8 mouse cellular contexts compared by ENCODE assay signal in the genomic region with DNA sequence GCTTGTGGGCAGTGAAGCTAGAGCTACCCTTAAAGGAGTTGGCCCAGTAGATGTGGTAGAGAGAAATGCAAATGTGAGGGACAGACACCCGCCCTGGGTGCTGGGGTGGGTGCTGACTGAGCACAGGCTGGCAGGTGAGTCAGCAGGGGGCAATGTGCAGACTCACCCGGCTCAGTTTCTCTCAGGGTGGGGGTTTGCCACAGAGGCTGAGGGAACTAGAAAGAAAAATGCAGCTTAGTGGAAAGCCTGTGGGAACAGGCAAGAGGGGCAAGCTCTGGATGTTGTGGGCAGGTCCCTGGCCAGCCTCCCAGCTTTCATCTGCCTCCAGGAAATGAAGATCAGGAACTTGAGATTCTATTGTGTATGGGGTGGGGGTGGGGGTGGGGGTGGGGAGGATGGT. TPM values are rescaled to one million over a fixed set of nuclear protein-coding genes. Genes with fewer than 3 reads are reported as not detected.
DNase-seq lines count a peak whose midpoint lies in the region; ATAC-seq lines count a peak whose summit lies in the region.

No protein-coding gene starts in this region.

- WGBS in heart, embryonic 11.5 days (ENCODE audit: insufficient replicate concordance) = 26% methylated on average over 2 of the region's 2 CpGs

- H3K4me1 ChIP-seq in heart, embryonic 11.5 days (ENCODE audit: control insufficient read depth, insufficient read depth, low read length) = no peaks in the 10 kb centered on the region

- DNase-seq in adrenal gland, adult 2 months = peak; percentile 41
- no peak for DNase-seq in adrenal gland, adult 18-20 months (ENCODE audit: low spot score in 2 of 2)
- DNase-seq in Muller cell, postnatal 12 days (ENCODE audit: inconsistent ontology term) = peak; percentile 72
- peak; percentile 84 for DNase-seq in kidney, postnatal 10 days
- DNase-seq in cerebellum, adult 8-10 months = no peak
- no peak for DNase-seq in spleen, postnatal 36 days (ENCODE audit: low spot score in 2 of 2)

- H3K4me2 ChIP-seq in heart, embryonic 11.5 days = no peak overlapping the region

- no peaks in the 10 kb centered on the region for H3K36me3 ChIP-seq in heart, embryonic 11.5 days (ENCODE audit: control insufficient read depth, insufficient read depth, low read length)

- no peaks in the 10 kb centered on the region for H3K27me3 ChIP-seq in heart, embryonic 11.5 days (ENCODE audit: control insufficient read depth, insufficient read depth, low read length)

- H3K9ac ChIP-seq in heart, embryonic 11.5 days (ENCODE audit: low read depth, low read length) = no peak overlapping the region

- H3K4me3 ChIP-seq in heart, embryonic 11.5 days (ENCODE audit: low read depth, low read length) = no peak overlapping the region

- no peak; the same call in 1 of the 2 replicates for ATAC-seq in heart, embryonic 11.5 days (replicated peaks; ENCODE audit: insufficient number of reproducible peaks, low FRiP score, low TSS enrichment)
- 0 out of 2 replicates have a peak, but pooled peaks have one; percentile 24 for ATAC-seq in megakaryocyte-erythroid progenitor cell, adult 5-6 weeks (replicated peaks; ENCODE audit: low FRiP score, low TSS enrichment, poor library complexity, severe bottlenecking)

- H3K27ac ChIP-seq in heart, embryonic 11.5 days (ENCODE audit: low read depth, low read length) = peak overlapping the region; percentile 24; the same call in 1 of the 2 replicates

- no peaks in the 10 kb centered on the region for H3K9me3 ChIP-seq in heart, embryonic 11.5 days (replicated peaks; ENCODE audit: control insufficient read depth, low read length)

RNA-seq across cellular contexts. Expression of a gene that starts 21.9 kb away (rescaled TPM):
- total RNA-seq in adrenal gland, adult 2 months (2021) = under 1 TPM; 0.14 to 0.17 TPM
- polyA plus RNA-seq in adrenal gland, adult 2 months (2012; rRNA removed) = 0.06 and 0.08 TPM in 2 replicates
- under 1 TPM in 1 of 2 experiments, not detected in 1; 0.07 TPM for total RNA-seq in adrenal gland, adult 18-20 months (2021)
- polyA plus RNA-seq in heart, embryonic 11.5 days (2014; fragmentation: Nextera tagmentation; extraction: Ambion mirVana) = 0.32 and 0.49 TPM in 2 replicates
- total RNA-seq in megakaryocyte-erythroid progenitor cell, adult 5-6 weeks (2014; fragmentation: Nextera tagmentation) = 0.57 and 1.2 TPM in 2 replicates
- 0.38 and 0.72 TPM in 2 replicates for total RNA-seq in megakaryocyte-erythroid progenitor cell, adult 5-6 weeks (2017)

RNA-seq across cellular contexts. Expression of a gene that starts 22.8 kb away (rescaled TPM):
- 10 to 100 TPM in 1 of 2 experiments, 1 to 10 TPM in 1; 4.5 to 11.0 TPM for total RNA-seq in adrenal gland, adult 2 months (2021)
- 42.7 and 50.3 TPM in 2 replicates for polyA plus RNA-seq in adrenal gland, adult 2 months (2012; rRNA removed)
- total RNA-seq in adrenal gland, adult 18-20 months (2021) = 1 to 10 TPM; 7.5 to 9.2 TPM
- polyA plus RNA-seq in heart, embryonic 11.5 days (2014; fragmentation: Nextera tagmentation; extraction: Ambion mirVana) = 2.2 and 2.3 TPM in 2 replicates
- total RNA-seq in megakaryocyte-erythroid progenitor cell, adult 5-6 weeks (2014; fragmentation: Nextera tagmentation) = 0.85 and 2.1 TPM in 2 replicates
- total RNA-seq in megakaryocyte-erythroid progenitor cell, adult 5-6 weeks (2017) = 4.3 TPM in 1 of 2 replicates, not detected in the other

Comparison
In these comparisons a context has a peak if more than half of its experiments do, and no peak if none do; other contexts are left out.
1. DNase-seq: peak in adrenal gland, adult 2 months (single experiment), Muller cell, postnatal 12 days (single experiment) and kidney, postnatal 10 days (single experiment); none in adrenal gland, adult 18-20 months (0 of 2), cerebellum, adult 8-10 months (single experiment) and spleen, postnatal 36 days (0 of 2).